Mouse (Mus musculus) embryonic facial prominence, embryonic 11.5 days (tissue): ENCODE measurements around the gene Lrmda. TPM values are rescaled to one million over a fixed set of nuclear protein-coding genes. Genes with fewer than 3 reads are reported as not detected.
"Not testable (repeated sequence)": the region's sequence is repeated elsewhere in the genome, so short reads cannot be mapped to it uniquely, and the experiment has no call there.

Source experiments
- ATAC-seq: fragments of 200-750 bp; cut with Nextera tagmentation; replicated peaks from 2 replicates; pipeline ENCODE4 v1.8.0; 2017; ENCODE audit warnings: low read depth; ENCODE audit not compliant: insufficient number of reproducible peaks, low FRiP score, low TSS enrichment
- DNase-seq: peaks from one replicate; pipeline ENCODE4 v3.0.0-alpha.2; 2015; ENCODE audit warnings: low spot score
- H3K27ac ChIP-seq: fragments of 300-500 bp; sonication (generic); replicated peaks from 2 replicates; pipeline ENCODE4 v1.5.1; 2014; ENCODE audit warnings: mild to moderate bottlenecking, low read depth, low read length, control low read depth
- H3K27me3 ChIP-seq: fragments of 300-500 bp; sonication (generic); 2 replicates; pipeline ENCODE4 v1.6.1; 2014; ENCODE audit warnings: mild to moderate bottlenecking, low read length, moderate library complexity, mixed read lengths; ENCODE audit not compliant: control insufficient read depth, insufficient read depth
- H3K36me3 ChIP-seq: fragments of 300-500 bp; sonication (generic); replicated peaks from 2 replicates; pipeline ENCODE4 v1.6.1; 2014; ENCODE audit warnings: low read depth, mild to moderate bottlenecking, low read length, moderate library complexity, mixed read lengths; ENCODE audit not compliant: control insufficient read depth, insufficient read depth
- H3K4me1 ChIP-seq: fragments of 300-500 bp; sonication (generic); 2 replicates; pipeline ENCODE4 v1.6.1; 2014; ENCODE audit warnings: low read length, mixed read lengths; ENCODE audit not compliant: control insufficient read depth, insufficient read depth
- H3K4me2 ChIP-seq: fragments of 300-500 bp; sonication (generic); 2 replicates; pipeline ENCODE4 v1.6.1; 2014; ENCODE audit warnings: low read depth, mild to moderate bottlenecking, control low read depth, low read length, moderate library complexity
- H3K4me3 ChIP-seq: fragments of 300-500 bp; sonication (generic); 2 replicates; pipeline ENCODE4 v1.5.1; 2014; ENCODE audit warnings: low read depth, low read length, control low read depth
- H3K9ac ChIP-seq: fragments of 300-500 bp; sonication (generic); replicated peaks from 2 replicates; pipeline ENCODE4 v1.6.1; 2014; ENCODE audit warnings: mild to moderate bottlenecking, control low read depth, low read length
- H3K9me3 ChIP-seq: fragments of 300-500 bp; sonication (generic); replicated peaks from 2 replicates; pipeline ENCODE4 v1.6.1; 2016; ENCODE audit warnings: mild to moderate bottlenecking, low read length, inconsistent platforms, mixed read lengths; ENCODE audit not compliant: control insufficient read depth
- WGBS: fragments of 180-500 bp; shearing (Covaris S2); extraction: QIAGEN DNeasy Blood & Tissue Kit; methylation state at CpG from one replicate; pipeline ENCODE4 v1.1.7; 2014; 5-methylcytosine and 5-hydroxymethylcytosine counted together
- polyA plus RNA-seq: library from polyadenylated mRNA; unstranded; fragments of >200 nt; fragmentation: Nextera tagmentation; extraction: Ambion mirVana; gene quantifications from 2 replicates; pipeline ENCODE4 v1.2.1, GENCODE M21; 2014

Lrmda gene
- polyA plus RNA-seq, 1 experiment from 2014 or later: 0.22 TPM

GRCm38 (mm10) chr14:22782365-22782764 lies 762.9 kb downstream of the Lrmda start:
- H3K36me3 ChIP-seq: no peaks in the 10 kb centered on the region
- no peak overlapping the region for H3K4me3 ChIP-seq
- no peaks in the 10 kb centered on the region for H3K27me3 ChIP-seq
- WGBS: 53% methylated on average over 2 of the region's 2 CpGs
- H3K9me3 ChIP-seq: no peaks in the 10 kb centered on the region
- ATAC-seq (no peak), DNase-seq (no peak)
- no peak overlapping the region for H3K27ac ChIP-seq
- no peaks in the 10 kb centered on the region for H3K4me1 ChIP-seq
- no peak overlapping the region for H3K9ac ChIP-seq
- H3K4me2 ChIP-seq: no peak overlapping the region

- no peak overlapping the region for H3K4me2 ChIP-seq
- H3K4me1 ChIP-seq: no peaks in the 10 kb centered on the region
- 63% methylated on average over 15 of the region's 15 CpGs for WGBS
- no peak overlapping the region; the same call in 1 of the 2 replicates for H3K9ac ChIP-seq
- H3K27me3 ChIP-seq: no peaks in the 10 kb centered on the region
- no peak overlapping the region for H3K27ac ChIP-seq
- no peaks in the 10 kb centered on the region for H3K9me3 ChIP-seq
- DNase-seq (peak; percentile 25), ATAC-seq (no peak)
- no peak overlapping the region for H3K4me3 ChIP-seq
- no peaks in the 10 kb centered on the region for H3K36me3 ChIP-seq
Observed at GRCm38 (mm10) chr14:22783211-22784161, 764.0 kb downstream of the Lrmda start.

- Histone ChIP-seq H3K27ac (no peak overlapping the region), H3K4me1 (no peaks in the 10 kb centered on the region), H3K4me3 (no peak overlapping the region), H3K9ac (no peak overlapping the region), H3K9me3 (no peaks in the 10 kb centered on the region), H3K36me3 (no peaks in the 10 kb centered on the region), H3K27me3 (no peaks in the 10 kb centered on the region), H3K4me2 (no peak overlapping the region)
- DNase-seq (no peak), ATAC-seq (no peak)
- WGBS: 83% methylated on average over 4 of the region's 4 CpGs
Observed at GRCm38 (mm10) chr14:22800020-22800419, 780.5 kb downstream of the Lrmda start.

DNA sequence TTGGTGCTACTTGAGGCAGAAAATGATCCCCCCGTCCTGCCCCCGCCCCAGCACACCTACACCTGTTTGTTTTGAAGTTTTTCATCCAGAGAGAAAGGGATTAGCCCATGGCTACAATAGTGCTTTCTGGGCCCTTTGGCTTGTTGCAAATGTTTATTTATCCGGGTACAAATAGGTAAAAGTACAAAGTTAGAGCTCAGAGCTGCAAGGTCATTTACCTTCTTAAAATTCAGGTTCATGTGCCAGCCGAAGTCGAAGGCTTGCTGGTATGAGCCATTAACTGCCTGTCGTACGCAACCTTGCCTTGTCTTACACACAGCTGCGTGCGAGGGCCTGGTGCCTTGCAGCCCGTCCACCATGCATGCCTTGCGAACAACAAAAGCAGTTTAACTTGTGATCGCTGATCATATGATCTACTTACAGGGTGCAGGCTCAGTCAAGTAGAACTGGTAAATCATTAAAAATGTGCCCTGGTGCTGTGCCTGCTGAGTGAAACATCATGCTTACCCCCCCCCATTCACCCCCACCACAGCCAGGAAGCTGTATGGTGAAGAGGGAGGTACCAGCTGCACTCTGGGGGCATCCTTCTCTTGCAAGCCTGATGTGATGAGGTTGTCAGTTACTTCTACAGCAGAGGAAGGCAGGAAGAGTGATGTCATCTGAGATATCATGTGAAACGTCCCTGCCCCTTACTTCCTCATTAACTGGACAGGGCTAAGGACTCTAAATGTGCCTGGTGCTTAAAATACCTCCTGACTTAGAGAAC lies 781.5 kb downstream of the Lrmda start:
- Histone ChIP-seq H3K9me3 (no peaks in the 10 kb centered on the region), H3K36me3 (no peaks in the 10 kb centered on the region), H3K4me1 (no peaks in the 10 kb centered on the region), H3K4me2 (no peak overlapping the region), H3K27me3 (no peaks in the 10 kb centered on the region), H3K9ac (no peak overlapping the region), H3K27ac (no peak overlapping the region), H3K4me3 (no peak overlapping the region)
- WGBS: 69% methylated on average over 13 of the region's 13 CpGs
- peak; percentile 29 for ATAC-seq
- DNase-seq: no peak

DNA sequence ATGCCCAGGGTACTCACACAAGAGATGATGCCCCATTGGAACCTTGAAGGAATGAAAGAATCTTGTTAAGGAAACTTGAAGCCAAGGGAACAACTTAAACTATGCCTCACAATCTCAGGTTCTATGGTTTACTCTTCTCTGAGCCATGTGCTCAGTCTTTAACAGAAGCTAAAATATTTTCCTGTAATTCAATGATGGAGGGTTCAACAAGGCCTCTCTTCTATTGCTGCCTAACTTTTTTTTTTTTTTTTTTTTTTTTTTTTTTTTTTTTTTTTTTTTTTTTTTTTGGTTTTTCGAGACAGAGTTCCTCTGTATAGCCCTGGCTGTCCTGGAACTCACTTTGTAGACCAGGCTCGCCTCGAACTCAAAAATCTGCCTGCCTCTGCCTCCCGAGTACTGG lies 782.2 kb downstream of the Lrmda start:
- H3K4me1 ChIP-seq, H3K36me3 ChIP-seq, H3K4me3 ChIP-seq, H3K9ac ChIP-seq, H3K27ac ChIP-seq, H3K4me2 ChIP-seq, H3K9me3 ChIP-seq, H3K27me3 ChIP-seq, DNase-seq, ATAC-seq: not testable (repeated sequence)
- 81% methylated on average over 4 of the region's 4 CpGs for WGBS

DNA sequence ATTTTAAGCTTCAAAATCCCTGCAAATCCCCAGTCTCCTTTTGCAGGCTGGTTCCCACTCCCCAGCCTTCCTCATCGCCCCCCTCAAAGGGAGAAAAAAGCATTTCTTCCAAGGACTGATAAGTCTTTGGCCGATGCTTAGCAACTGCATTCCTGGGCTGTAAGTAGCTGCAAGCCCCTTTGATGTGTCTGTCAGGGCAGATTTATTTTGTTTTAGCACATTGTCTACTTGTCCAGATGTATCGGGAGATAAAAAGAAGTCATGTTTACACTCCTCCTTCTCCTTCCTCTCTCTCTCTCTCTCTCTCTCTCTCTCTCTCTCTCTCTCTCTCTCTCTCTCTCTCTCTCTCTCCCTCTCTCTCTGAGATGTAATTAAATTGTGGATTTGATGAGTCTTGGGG lies 787.8 kb downstream of the Lrmda start:
- Histone ChIP-seq H3K4me1 (no peaks in the 10 kb centered on the region), H3K9ac (no peak overlapping the region), H3K27me3 (no peaks in the 10 kb centered on the region), H3K4me3 (no peak overlapping the region), H3K4me2 (no peak overlapping the region), H3K36me3 (no peaks in the 10 kb centered on the region), H3K27ac (no peak overlapping the region), H3K9me3 (no peaks in the 10 kb centered on the region)
- ATAC-seq (no peak), DNase-seq (peak; percentile 54)
- WGBS: 1% methylated on average over 3 of the region's 3 CpGs

- H3K27ac ChIP-seq: no peak overlapping the region
- H3K4me3 ChIP-seq: no peak overlapping the region
- no peaks in the 10 kb centered on the region; the same call in 1 of the 2 replicates for H3K4me1 ChIP-seq
- H3K9ac ChIP-seq: no peak overlapping the region
- H3K36me3 ChIP-seq: no peaks in the 10 kb centered on the region
- peak overlapping the region; percentile 1; the same call in 1 of the 2 replicates for H3K4me2 ChIP-seq
- 1% methylated on average over 20 of the region's 20 CpGs for WGBS
- H3K27me3 ChIP-seq: no peaks in the 10 kb centered on the region
- ATAC-seq (peak; percentile 87), DNase-seq (peak; percentile 86)
- no peaks in the 10 kb centered on the region for H3K9me3 ChIP-seq
Observed at GRCm38 (mm10) chr14:22807726-22808594, 788.4 kb downstream of the Lrmda start.
